Mouse (Mus musculus) thymus, adult 18-20 months (tissue): ENCODE measurements around the gene Sh2d3c.
A peak's percentile ranks its signal among the peaks of the same experiment; 100 is the strongest.

Experiments used
- DNase-seq, 2 experiments: peaks; one replicate each; pipeline ENCODE4 v3.0.0; 2022; ENCODE audit warnings: mixed read lengths in 2 of 2

Gene Sh2d3c

GRCm38 (mm10) chr2:32700966-32701743 lies 19.7 kb upstream of the Sh2d3c start:
- DNase-seq: no peak

GRCm38 (mm10) chr2:32703046-32703445 lies 17.8 kb upstream of the Sh2d3c start:
- DNase-seq: no peak

DNA sequence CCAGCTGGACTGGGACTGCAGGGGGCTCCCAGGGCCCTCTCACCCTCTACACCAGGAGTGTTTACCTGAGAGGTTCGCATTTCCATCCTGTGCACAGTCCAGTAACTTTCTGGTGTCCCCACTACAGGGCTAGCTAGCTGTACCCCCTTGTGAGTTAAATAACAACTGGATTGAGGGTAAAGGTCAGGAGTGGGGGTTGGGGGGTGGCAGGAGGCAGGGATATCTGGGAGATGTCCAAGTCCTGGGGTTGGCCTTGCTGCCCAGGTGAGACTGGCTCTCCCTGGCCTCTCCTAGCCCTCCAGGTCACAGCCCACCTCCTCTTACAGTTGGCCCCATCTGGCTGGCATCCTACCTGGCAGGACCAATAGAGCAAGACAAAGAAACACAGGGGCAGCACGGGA lies 16.8 kb upstream of the Sh2d3c start, which contains the start of gene Fpgs:
TSS of gene Fpgs (minus strand) at position 125 of the 401 bp plus-strand sequence.
- no peak for DNase-seq

DNA sequence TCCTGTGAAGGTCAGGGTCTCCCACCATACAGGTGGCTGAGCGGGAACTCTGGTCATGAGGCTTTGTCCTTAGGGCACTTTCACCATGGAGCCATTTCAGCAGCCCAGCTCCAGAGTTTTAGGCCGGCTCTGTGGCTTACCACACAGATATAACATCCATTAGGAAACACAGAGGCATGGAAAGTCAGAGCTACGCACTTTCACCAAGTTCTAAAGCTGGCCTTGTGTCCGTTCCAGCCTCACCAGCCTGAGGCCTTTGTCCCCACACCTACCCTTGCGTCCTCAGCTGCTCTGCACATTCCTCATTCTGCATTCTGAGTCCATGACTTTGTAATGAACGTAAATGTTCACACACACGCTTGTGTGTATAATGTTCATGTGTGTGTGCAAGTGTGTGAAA lies 15.8 kb upstream of the Sh2d3c start:
- no peak for DNase-seq

- no peak for DNase-seq
Observed at GRCm38 (mm10) chr2:32706971-32707370, 13.9 kb upstream of the Sh2d3c start.

- no peak for DNase-seq
Observed at GRCm38 (mm10) chr2:32708643-32709042, 12.2 kb upstream of the Sh2d3c start.

GRCm38 (mm10) chr2:32709521-32710137 lies 11.2 kb upstream of the Sh2d3c start:
- DNase-seq: no peak

GRCm38 (mm10) chr2:32710425-32710824 lies 10.4 kb upstream of the Sh2d3c start:
- DNase-seq: no peak

- no peak for DNase-seq
Observed at GRCm38 (mm10) chr2:32711301-32712056, 9.4 kb upstream of the Sh2d3c start.

GRCm38 (mm10) chr2:32712108-32712551 lies 8.7 kb upstream of the Sh2d3c start:
- peak; percentile 65 to 70 for DNase-seq

DNA sequence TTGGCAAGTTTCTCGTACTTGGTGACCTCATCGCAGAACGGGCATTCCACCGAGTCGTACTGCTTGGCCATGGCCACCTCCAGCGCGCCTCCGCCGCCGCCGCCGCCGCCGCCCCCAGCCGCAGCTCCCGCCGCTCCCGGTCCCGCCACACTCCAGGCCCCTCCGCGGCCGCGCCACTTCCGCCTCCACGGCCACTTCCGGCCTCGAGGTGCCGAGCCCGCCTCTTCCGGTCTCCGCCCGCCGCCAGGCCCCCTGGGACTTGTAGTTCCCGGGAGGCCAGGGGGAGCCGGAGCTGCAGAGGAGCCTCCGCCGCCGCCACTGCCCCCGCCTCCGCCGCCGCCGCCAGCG lies 8.3 kb upstream of the Sh2d3c start:
- peak; percentile 90 to 91 for DNase-seq

DNA sequence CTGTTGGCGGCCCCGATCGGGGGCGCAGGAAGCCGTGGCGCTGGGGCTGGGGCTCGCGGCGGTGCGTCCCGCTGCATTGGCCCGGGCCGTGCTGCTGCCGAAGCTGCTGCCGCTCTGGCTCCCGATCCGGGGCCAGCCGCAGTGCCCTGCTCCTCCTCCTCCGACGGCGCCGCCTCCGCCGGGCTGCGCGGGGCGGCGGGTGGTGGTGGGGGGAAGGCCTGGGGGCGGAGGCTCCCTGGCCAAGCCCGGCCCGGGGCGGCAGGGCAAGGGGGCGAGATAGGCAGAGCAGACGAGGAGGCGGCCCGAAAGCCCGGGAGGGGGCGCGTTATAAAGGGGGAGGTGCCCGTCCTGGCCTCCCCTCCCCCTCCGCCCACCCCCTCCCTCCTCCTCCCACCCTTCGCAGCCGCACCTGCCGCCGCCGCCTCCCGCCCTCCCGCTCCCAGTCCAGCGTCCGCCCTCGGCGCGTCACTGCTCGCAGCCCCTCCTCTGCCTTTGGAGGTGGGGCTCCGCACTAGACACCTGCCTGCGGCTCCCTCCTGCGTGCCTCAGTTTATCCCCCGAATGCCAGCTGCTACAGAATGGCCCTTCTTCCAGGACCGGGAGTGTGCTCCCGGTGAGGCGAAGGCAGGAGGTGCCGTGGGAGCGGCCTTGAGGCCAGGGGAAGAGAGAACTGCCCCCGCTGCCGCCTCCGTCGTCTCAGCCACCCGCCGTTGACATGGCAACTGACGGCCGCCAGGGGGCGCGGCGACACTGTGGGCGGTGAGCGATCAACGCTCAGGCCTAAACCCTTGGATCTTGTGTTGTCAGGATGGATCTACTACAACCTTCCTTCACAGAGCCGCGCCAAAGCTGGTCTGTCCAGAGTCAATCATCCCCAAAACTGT lies 7.7 kb upstream of the Sh2d3c start, which contains the start of gene Cdk9:
TSS of gene Cdk9 (minus strand) at position 143 of the 884 bp plus-strand sequence.
- peak; percentile 88 to 89 for DNase-seq

DNA sequence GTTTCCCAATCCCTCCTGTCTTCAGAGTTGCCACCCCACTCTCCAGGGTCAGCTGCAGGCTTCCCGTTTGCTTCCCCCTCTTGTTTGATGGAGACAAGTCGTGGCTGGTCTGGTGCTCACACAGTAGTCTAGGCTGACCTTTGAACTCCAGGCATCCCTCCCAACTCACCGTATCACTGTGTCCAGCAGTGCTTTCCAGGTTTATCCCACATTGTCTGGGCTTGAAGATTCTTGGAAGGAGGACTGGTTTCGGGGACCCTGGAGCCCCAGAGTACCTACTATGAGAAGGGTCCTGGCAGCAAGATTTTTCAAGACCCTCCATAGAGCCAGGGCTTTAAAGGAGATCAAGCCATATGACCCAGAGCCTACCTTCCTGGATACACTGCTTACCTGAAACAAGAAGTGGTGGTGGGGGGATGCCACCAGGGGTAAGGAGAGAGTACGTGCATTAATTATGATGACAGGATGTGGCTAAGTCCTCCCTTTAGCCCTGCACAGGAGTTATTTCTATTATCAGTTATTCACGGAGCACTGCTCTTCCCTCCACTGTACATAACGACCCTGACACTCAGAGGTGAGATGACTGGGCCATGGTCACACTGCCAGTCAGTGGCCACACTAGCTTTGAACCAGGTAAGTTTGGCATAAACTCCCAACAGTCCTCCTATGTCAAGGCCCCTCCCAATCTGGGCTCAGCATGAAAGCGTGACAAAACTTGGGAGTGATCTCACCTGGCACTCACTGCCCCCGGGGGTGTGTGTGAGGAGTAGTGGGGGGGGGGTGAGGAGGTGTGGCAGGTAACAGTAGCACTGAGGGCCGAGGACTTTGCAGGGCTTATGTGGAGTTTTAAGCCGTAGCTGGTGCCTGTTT lies 6.5 kb upstream of the Sh2d3c start:
- no peak for DNase-seq

- no peak for DNase-seq
Observed at GRCm38 (mm10) chr2:32714987-32715425, 5.8 kb upstream of the Sh2d3c start.

DNA sequence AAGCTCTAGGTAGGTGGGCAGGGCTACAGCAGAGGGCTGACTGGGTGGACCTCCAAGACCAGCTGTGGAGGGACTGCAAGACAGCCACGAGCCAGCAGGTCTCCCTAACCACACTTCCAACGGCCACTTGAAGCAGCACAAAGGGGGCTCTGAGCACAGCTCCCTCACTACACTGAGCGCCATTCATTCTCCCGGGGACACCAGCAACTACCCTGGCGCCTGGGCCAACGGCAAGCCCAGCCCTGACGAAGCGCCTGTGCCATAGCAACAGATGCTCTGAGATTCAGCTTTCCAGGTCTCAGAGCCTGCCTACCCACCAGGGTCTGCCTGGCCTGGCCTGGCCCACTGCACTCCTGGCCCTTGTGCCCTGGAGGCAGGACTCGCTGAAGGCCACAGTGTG lies 2.1 kb upstream of the Sh2d3c start:
- DNase-seq: no peak

DNA sequence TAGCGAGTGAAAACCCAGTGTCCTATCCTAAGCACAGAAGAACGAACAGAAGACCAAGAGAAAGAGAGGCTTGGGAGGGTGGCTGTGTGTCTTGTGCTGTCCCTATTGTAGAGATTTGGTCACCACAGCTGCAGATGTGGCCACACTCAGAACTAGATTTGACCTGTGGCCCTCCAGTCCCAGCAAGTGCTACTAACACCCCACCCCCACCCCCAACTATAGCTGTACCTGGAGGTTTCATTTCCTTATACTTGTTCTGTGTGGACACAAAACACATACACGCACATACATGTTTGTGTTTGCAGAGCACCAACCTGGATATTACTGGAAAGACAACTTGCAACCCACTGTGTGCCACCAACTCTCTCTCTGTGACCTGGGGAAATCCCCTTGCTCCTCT lies 802 bp upstream of the Sh2d3c start:
- no peak for DNase-seq

GRCm38 (mm10) chr2:32722046-32722445 lies 1.2 kb downstream of the Sh2d3c start:
- no peak for DNase-seq

DNA sequence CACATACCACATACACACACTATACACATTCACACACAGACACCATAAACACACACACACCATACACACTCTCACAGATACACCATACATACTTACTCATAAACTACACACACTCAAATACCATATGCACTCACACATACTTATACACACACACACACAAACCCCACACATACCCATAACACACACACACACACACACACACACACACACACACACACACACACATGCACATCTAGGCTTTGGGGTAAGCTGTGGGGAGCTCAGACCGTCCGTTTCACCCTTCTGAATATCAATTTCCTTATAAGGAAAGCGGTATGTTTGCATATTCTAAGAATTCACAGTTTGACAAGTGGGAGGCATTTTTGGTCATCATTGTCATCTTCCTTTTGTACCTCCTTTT lies 1.7 kb downstream of the Sh2d3c start:
- no peak for DNase-seq

GRCm38 (mm10) chr2:32724149-32724548 lies 3.3 kb downstream of the Sh2d3c start:
- no peak for DNase-seq

- DNase-seq: peak in 1 of 2 experiments; percentile 60
Observed at GRCm38 (mm10) chr2:32724832-32725790, 4.3 kb downstream of the Sh2d3c start.
